Mouse (Mus musculus) MEL (cell line): ENCODE data around the gene Trappc10. TPM values are rescaled to one million over a fixed set of nuclear protein-coding genes. Genes with fewer than 3 reads are reported as not detected.

Experiments
- DNase-seq: peaks from one replicate; pipeline ENCODE4 v3.0.0; 2011; ENCODE audit warnings: low read depth, low spot score
- H3K27ac ChIP-seq: 2 replicates; pipeline ENCODE4 v1.5.1; 2012; ENCODE audit warnings: low read depth, mild to moderate bottlenecking, control low read depth, low read length, moderate library complexity; ENCODE audit not compliant: control insufficient read depth
- H3K27me3 ChIP-seq, 2 experiments: fragments of 150-350 bp in 1 of 2; sonication (generic) in 1 of 2; 2 replicates each; pipeline ENCODE4 v1.6.1; 2012; ENCODE audit warnings: low read length in 2 of 2, mild to moderate bottlenecking in 2 of 2, improper control_type of control experiment in 1 of 2, moderate library complexity in 1 of 2; ENCODE audit not compliant: insufficient read depth in 2 of 2, control insufficient read depth in 1 of 2
- H3K36me3 ChIP-seq, 2 experiments: 2 replicates each; pipeline ENCODE4 v1.6.1; 2012 to 2014; ENCODE audit warnings: low read length in 2 of 2, improper control_type of control experiment in 1 of 2, inconsistent platforms in 1 of 2, mild to moderate bottlenecking in 1 of 2; ENCODE audit not compliant: insufficient read depth in 2 of 2, control insufficient read depth in 1 of 2
- H3K4me1 ChIP-seq, 2 experiments: fragments of 150-350 bp in 1 of 2; sonication (generic) in 1 of 2; 2 replicates each; pipeline ENCODE4 v1.6.1; 2012; ENCODE audit warnings: low read length in 2 of 2, improper control_type of control experiment in 1 of 2, mild to moderate bottlenecking in 1 of 2; ENCODE audit not compliant: insufficient read depth in 2 of 2, control insufficient read depth in 1 of 2
- H3K4me3 ChIP-seq, 2 experiments: fragments of 150-350 bp in 1 of 2; sonication (generic) in 1 of 2; 2 replicates each; pipeline ENCODE4 v1.5.1; 2012; ENCODE audit warnings: low read depth in 2 of 2, low read length in 2 of 2, mild to moderate bottlenecking in 2 of 2, moderate library complexity in 2 of 2, control low read depth in 1 of 2, improper control_type of control experiment in 1 of 2; ENCODE audit not compliant: control insufficient read depth in 1 of 2, insufficient read depth in 1 of 2
- H3K79me2 ChIP-seq: 2 replicates; pipeline ENCODE4 v1.6.1; 2012; ENCODE audit warnings: mild to moderate bottlenecking, low read length, moderate library complexity; ENCODE audit not compliant: control insufficient read depth, poor library complexity, insufficient read depth
- H3K9ac ChIP-seq: 2 replicates; pipeline ENCODE4 v1.6.1; 2012; ENCODE audit warnings: low read depth, mild to moderate bottlenecking, control low read depth, low read length, moderate library complexity; ENCODE audit not compliant: control insufficient read depth, poor library complexity, severe bottlenecking
- H3K9me3 ChIP-seq: fragments of 150-350 bp; sonication (generic); replicated peaks from 2 replicates; pipeline ENCODE4 v1.6.1; 2012; ENCODE audit warnings: mild to moderate bottlenecking, low read length, improper control_type of control experiment, moderate library complexity; ENCODE audit not compliant: insufficient read depth
- BHLHE40 ChIP-seq: IDR thresholded peaks from 2 replicates; pipeline ENCODE4 v1.6.1; 2012; ENCODE audit warnings: low read depth, mild to moderate bottlenecking, inconsistent platforms, low read length, improper control_type of control experiment, borderline replicate concordance
- CTCF ChIP-seq, 3 experiments: IDR thresholded peaks in 2 of 3; conservative IDR thresholded peaks in 1 of 3; 2 replicates each; pipeline ENCODE4 v1.5.1; 2011 to 2012; ENCODE audit warnings: low read length in 3 of 3, low read depth in 2 of 3, mild to moderate bottlenecking in 2 of 3, improper control_type of control experiment in 1 of 3, inconsistent platforms in 1 of 3, mixed read lengths in 1 of 3, moderate library complexity in 1 of 3; ENCODE audit not compliant: control insufficient read depth in 1 of 3, insufficient read depth in 1 of 3, poor library complexity in 1 of 3, severe bottlenecking in 1 of 3
- E2F4 ChIP-seq: IDR thresholded peaks from 2 replicates; pipeline ENCODE4 v1.6.1; 2011; ENCODE audit warnings: low read depth, low read length, improper control_type of control experiment, borderline replicate concordance
- ELF1 ChIP-seq: IDR thresholded peaks from 2 replicates; pipeline ENCODE4 v1.6.1; 2014; ENCODE audit warnings: low read depth, mild to moderate bottlenecking, inconsistent platforms, low read length, improper control_type of control experiment, moderate library complexity
- EP300 ChIP-seq, 2 experiments: IDR thresholded peaks; 2 replicates each; pipeline ENCODE4 v1.6.1; 2011; ENCODE audit warnings: improper control_type of control experiment in 2 of 2, low read length in 2 of 2, low read depth in 1 of 2, mild to moderate bottlenecking in 1 of 2
- MYB ChIP-seq: IDR thresholded peaks from 2 replicates; pipeline ENCODE4 v1.6.1; 2011; ENCODE audit warnings: mild to moderate bottlenecking, low read depth, low read length, improper control_type of control experiment
- NELFE ChIP-seq: IDR thresholded peaks from 2 replicates; pipeline ENCODE4 v1.6.1; 2011; ENCODE audit warnings: low read depth, low read length, improper control_type of control experiment
- POLR2A ChIP-seq, 2 experiments: IDR thresholded peaks; 2 replicates each; pipeline ENCODE4 v1.6.1; 2011 to 2012; ENCODE audit warnings: low read length in 2 of 2, mild to moderate bottlenecking in 2 of 2, control low read depth in 1 of 2, improper control_type of control experiment in 1 of 2, low read depth in 1 of 2, moderate library complexity in 1 of 2; ENCODE audit not compliant: control insufficient read depth in 1 of 2, insufficient read depth in 1 of 2, poor library complexity in 1 of 2
- POLR2AphosphoS5 ChIP-seq: IDR thresholded peaks from 2 replicates; pipeline ENCODE4 v1.6.1; 2012; ENCODE audit warnings: low read depth, borderline replicate concordance, mild to moderate bottlenecking, inconsistent platforms, low read length, moderate library complexity, mixed read lengths
- SMC3 ChIP-seq: IDR thresholded peaks from 2 replicates; pipeline ENCODE4 v1.6.1; 2011; ENCODE audit warnings: low read depth, low read length, improper control_type of control experiment
- TAL1 ChIP-seq: IDR thresholded peaks from 2 replicates; pipeline ENCODE4 v1.6.1; 2012; ENCODE audit warnings: mild to moderate bottlenecking, inconsistent platforms, low read length, moderate library complexity, mixed read lengths
- TCF12 ChIP-seq: IDR thresholded peaks from 2 replicates; pipeline ENCODE4 v1.6.1; 2014; ENCODE audit warnings: low read depth, mild to moderate bottlenecking, inconsistent platforms, low read length, improper control_type of control experiment, moderate library complexity
- USF2 ChIP-seq, 2 experiments: IDR thresholded peaks; 2 replicates each; pipeline ENCODE4 v1.6.1; 2011 to 2012; ENCODE audit warnings: improper control_type of control experiment in 2 of 2, low read length in 2 of 2, borderline replicate concordance in 1 of 2, inconsistent platforms in 1 of 2, low read depth in 1 of 2, mild to moderate bottlenecking in 1 of 2; ENCODE audit not compliant: insufficient read depth in 1 of 2
- ZC3H11A ChIP-seq: IDR thresholded peaks from 2 replicates; pipeline ENCODE4 v1.6.1; 2012; ENCODE audit warnings: low read depth, mild to moderate bottlenecking, inconsistent platforms, low read length, improper control_type of control experiment
- ZKSCAN1 ChIP-seq: IDR thresholded peaks from 2 replicates; pipeline ENCODE4 v1.6.1; 2012; ENCODE audit warnings: low read depth, mild to moderate bottlenecking, inconsistent platforms, low read length, improper control_type of control experiment, moderate library complexity
- polyA plus RNA-seq, 2 experiments: library from polyadenylated mRNA; stranded (reverse) in 1 of 2; unstranded in 1 of 2; fragments of >175 nt in 1 of 2; fragments of >200 nt in 1 of 2; gene quantifications; 2 replicates each; pipeline versions ENCODE4 v1.2.1 to v1.2.4; 2012; ENCODE audit warnings: low replicate concordance in 2 of 2, low read depth in 1 of 2; ENCODE audit not compliant: insufficient read length in 2 of 2, insufficient read depth in 1 of 2, missing spikeins in 1 of 2
- total RNA-seq: library from RNA; depleted of rRNA; stranded (reverse); fragments of 300-350 nt; gene quantifications from 2 replicates; pipeline ENCODE4 v1.2.3, GENCODE M21; 2012

The Trappc10 gene
- total and polyA plus RNA-seq, 3 experiments = 26.1 to 35.5 TPM; not detected in 1

GRCm38 (mm10) chr10:78228560-78228928, 15.9 kb downstream of the Trappc10 start:
- no peak for DNase-seq
- no peaks in the 10 kb centered on the region for H3K27me3 ChIP-seq
- no peaks in the 10 kb centered on the region for H3K9me3 ChIP-seq
- no peak for TF ChIP-seq ZC3H11A
- no peak for TF ChIP-seq SMC3
- no peak for TF ChIP-seq EP300 (IDR thresholded peaks at IDR 0.05; ENCODE audit: low read depth in 1 of 2, low read length in 2 of 2)
- TF ChIP-seq USF2 (IDR thresholded peaks at IDR 0.05; ENCODE audit: borderline replicate concordance in 1 of 2, insufficient read depth in 1 of 2, low read depth in 1 of 2, low read length in 2 of 2) = no peak
- no peak for TF ChIP-seq POLR2A (IDR thresholded peaks at IDR 0.05; ENCODE audit: control insufficient read depth in 1 of 2, insufficient read depth in 1 of 2, low read depth in 1 of 2, low read length in 2 of 2, poor library complexity in 1 of 2)
- no peak for TF ChIP-seq E2F4
- no peak for TF ChIP-seq POLR2AphosphoS5
- TF ChIP-seq TCF12 = no peak
- no peak for TF ChIP-seq MYB
- TF ChIP-seq CTCF (IDR thresholded peaks at IDR 0.05 in 2 of 3, conservative IDR thresholded peaks at IDR 0.05 in 1 of 3; ENCODE audit: control insufficient read depth in 1 of 3, insufficient read depth in 1 of 3, low read depth in 2 of 3, low read length in 3 of 3, poor library complexity in 1 of 3, severe bottlenecking in 1 of 3) = no peak
- peaks cover 0 to 9% of the 10 kb centered on the region in 2 experiments; a peak in 2 of 4 replicates for H3K36me3 ChIP-seq
- H3K27ac ChIP-seq = no peak overlapping the region
- no peak overlapping the region for H3K9ac ChIP-seq
- no peak overlapping the region for H3K4me3 ChIP-seq
- peaks cover 7% of the 10 kb centered on the region; the same call in 1 of the 2 replicates for H3K79me2 ChIP-seq
- H3K4me1 ChIP-seq = no peaks in the 10 kb centered on the region

- TF ChIP-seq NELFE (no peak), TAL1 (no peak), ELF1 (no peak), BHLHE40 (no peak), ZKSCAN1 (no peak)
- no peak for DNase-seq
- Histone ChIP-seq H3K9me3 (no peaks in the 10 kb centered on the region), H3K27me3 (no peaks in the 10 kb centered on the region), H3K9ac (no peak overlapping the region), H3K27ac (no peak overlapping the region), H3K4me3 (no peak overlapping the region), H3K36me3 (peaks cover 0 to 9% of the 10 kb centered on the region in 2 experiments; a peak in 2 of 4 replicates), H3K4me1 (no peaks in the 10 kb centered on the region), H3K79me2 (peaks cover 3% of the 10 kb centered on the region; the same call in 1 of the 2 replicates)
Observed at GRCm38 (mm10) chr10:78227875-78228559, 16.4 kb downstream of the Trappc10 start.
